Mouse (Mus musculus): ENCODE data around the gene Nelfb.
A peak's percentile ranks its signal among the peaks of the same experiment; 100 is the strongest.

The Nelfb gene

GRCm38 (mm10) chr2:25174866-25175689, 36.2 kb downstream of the Nelfb start:
- peak; percentile 67 for DNase-seq

- no peak for DNase-seq
These were observed 37.5 kb downstream of the Nelfb start for GRCm38 (mm10) chr2:25173821-25174220.

DNA sequence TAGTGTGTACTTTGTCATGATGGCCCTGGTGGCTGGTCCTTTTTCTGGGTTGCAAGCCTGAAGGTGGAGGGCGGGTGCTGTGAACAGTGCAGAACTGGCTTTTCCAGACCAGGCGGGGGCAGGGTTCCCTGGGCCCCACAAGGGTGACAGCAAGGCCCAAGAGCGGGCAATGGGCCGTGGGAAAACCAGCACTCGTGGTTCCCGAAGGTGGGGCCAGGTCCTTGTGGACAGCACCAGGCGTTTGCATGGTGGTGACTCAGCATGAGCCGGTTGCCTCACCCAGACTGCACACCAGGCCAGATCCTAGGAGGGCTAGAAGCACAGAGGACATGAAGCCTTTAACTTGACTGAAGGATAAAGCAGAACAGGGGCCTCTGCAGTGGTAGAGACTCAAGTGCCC, 38.7 kb downstream of the Nelfb start:
- DNase-seq = no peak

GRCm38 (mm10) chr2:25171769-25172153, 39.5 kb downstream of the Nelfb start:
- DNase-seq = no peak

DNA sequence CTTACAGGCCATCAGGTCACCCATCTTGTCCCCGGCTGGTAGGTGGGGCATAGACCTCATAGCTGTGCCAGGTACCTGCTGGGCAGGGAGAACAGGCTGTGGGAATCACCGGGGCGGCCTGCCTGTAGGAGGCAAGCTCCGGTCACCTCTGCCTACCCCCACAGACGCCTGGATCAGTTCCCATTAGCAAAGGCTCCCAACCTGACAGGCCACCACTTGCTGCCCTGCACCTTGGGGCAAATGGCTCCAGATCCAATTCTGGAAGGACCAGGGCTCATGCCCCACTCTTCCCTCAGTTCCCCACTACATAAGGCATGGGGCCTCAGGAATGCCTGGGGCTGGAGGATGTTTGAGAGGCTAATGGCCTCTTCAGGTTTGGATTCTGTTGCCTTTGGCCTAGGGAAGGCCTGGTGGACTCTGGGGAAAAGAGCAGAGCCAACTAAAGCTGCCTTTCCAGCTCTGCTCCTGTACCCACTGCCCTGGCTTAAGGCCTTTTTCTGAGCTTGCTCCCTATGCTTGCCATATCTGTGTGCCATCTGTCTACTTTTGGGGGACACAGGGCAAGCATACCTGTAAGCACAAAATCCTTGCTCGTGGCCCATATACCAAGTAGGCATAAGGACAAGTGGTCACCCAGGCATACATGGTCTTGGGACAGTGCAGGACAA, 40.1 kb downstream of the Nelfb start:
- no peak for DNase-seq

DNA sequence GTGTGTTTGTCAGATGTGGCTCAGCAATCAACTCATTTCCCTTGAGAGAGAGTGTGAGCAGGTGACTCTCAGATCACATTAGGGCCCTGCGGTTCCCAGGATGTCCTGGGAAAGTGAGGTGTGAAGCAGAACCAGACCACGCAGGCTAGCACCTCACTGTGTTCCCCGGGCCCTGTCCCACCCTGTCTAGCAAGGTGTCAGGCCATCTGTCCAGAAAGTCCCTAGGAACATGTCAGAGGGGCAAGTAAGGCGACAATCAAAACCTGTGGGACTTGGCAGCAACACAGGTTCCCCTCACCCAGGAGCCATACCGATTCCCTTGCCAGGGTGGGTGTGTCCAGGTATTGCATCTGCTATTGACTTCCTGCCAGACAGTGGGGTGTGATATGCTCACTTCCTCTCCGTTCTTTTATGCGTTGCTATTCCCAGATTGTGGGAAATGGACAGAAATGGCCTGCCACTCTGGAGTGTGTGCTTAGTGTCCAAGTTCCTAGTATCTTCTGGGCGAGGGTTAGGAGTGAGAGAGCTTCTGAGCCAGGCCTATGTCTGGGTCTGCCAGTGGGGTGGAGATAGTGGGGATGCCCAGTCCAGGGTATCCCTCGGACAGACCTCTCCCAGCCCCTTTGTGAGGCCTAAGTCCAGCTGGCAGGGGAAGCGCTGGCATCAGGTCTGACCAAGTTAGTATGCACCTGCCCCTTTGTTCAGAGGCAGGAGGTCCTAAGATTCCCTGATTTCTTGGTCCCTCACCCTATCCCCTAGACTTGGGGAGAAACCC, 40.8 kb downstream of the Nelfb start:
- no peak for DNase-seq

DNA sequence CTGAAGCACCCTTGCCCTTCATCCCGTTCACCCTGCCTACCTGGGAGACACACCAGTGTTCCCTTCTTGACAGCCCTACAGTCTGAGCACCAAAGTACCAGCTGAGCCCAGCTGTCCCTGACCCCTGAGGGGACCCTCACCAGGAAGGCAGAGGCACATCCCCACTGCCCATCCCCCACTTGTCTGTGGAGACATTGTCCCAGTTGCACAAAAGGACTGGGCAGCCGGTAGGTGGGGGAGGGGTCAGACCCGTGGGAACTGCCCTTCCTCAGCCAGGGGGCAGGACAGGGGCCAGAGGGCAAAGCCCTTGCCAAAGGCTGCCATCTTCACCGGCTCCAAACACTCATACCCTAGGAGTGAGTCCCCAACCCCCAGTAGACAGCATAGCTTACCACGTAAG, 41.5 kb downstream of the Nelfb start:
- peak; percentile 52 for DNase-seq

- no peak for DNase-seq
These were observed 42.7 kb downstream of the Nelfb start for GRCm38 (mm10) chr2:25168665-25168978.

DNA sequence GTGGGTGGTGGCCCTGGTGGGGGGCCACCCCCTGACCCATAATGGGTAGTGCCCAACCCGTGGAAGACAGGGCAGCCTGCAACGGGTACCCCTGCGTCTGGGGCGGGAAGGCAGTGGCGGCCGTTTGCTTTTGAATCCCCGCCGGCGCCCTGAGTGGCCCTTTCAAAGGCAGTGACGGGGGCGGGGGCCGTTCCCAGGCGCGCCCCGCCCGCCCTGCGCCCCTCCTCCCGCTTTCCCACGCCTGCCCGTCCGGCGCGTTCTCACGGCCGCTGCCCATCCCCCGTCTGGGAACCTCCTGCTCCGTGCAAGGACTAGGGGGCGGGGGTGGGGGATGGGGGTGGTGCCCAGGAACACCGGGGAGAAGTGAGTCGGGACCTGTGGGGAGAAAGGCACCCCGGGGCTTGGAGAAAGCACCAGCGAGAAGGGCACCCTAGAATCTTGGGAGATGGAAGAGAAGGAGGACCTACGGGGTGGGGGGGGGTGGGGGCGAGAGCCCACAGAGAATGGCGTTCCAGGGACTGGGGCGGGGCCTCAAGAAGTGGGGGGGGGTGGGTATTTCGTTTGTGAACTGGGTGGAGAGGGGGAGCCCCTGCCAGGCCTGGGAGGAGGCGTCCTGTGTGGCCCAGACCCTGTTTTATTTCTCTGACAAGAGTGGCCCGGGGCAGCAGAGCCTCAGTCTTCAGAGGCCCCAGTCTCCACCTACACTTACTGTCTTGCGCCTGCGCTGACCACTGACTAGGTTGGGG, 43.2 kb downstream of the Nelfb start:
- DNase-seq = peak; percentile 90

GRCm38 (mm10) chr2:25167481-25167880, 43.8 kb downstream of the Nelfb start:
- DNase-seq = no peak

DNA sequence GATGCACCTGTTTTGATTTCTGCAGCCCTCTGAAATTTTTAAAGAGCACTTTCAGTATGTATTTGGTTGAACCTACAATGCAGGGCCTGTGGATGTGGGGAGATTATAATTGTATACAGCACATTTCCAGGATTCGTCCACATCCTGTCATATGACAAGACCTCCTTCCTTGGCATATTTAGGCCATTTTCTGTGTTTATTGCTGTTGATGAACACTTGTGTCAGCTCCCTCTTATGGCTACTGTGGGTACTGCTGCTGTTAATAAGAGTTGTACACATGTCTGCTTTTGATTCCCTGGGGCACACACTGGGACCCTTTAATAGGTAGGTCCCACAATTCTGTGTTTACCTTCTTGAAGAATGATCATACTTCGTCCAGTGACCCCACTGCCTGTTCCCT, 53.6 kb downstream of the Nelfb start:
- peak; percentile 70 for DNase-seq

DNA sequence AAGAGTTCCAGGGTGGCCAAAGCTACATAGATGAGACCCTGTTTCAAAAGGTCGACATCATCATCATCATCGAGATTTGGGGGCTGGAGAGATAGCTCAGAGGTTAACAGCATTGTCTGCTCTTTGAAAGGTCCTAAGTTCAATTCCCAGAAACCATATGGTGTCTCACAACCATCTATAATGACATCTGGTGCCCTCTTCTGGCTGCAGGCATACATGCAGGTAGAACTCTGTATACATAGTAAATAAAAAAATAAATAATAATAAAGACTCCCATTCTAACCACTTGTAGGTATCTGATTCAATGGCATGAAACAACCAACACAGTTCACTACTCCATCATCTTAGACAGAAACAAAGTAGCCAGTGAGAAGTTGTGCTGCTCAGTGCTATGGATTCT, 54.3 kb downstream of the Nelfb start:
- no peak for DNase-seq

DNA sequence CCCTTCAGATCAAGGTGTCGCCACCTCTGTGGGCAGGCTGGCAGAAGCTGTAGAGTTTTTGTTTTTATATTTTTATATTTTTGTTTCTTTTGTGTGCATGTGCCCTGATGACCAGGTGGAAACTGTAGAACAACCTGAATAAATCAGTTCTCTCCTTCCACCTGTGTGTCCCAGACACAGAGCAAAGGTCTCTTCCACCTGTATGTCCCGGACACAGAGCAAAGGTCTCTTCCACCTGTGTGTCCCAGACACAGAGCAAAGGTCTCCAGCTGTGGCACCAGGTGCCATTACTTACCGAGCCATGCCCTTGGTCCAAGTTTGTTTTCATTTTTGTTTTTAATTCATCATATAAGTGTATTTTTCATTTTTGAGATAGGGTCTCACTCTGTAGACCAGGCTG, 55.1 kb downstream of the Nelfb start:
- no peak for DNase-seq

DNA sequence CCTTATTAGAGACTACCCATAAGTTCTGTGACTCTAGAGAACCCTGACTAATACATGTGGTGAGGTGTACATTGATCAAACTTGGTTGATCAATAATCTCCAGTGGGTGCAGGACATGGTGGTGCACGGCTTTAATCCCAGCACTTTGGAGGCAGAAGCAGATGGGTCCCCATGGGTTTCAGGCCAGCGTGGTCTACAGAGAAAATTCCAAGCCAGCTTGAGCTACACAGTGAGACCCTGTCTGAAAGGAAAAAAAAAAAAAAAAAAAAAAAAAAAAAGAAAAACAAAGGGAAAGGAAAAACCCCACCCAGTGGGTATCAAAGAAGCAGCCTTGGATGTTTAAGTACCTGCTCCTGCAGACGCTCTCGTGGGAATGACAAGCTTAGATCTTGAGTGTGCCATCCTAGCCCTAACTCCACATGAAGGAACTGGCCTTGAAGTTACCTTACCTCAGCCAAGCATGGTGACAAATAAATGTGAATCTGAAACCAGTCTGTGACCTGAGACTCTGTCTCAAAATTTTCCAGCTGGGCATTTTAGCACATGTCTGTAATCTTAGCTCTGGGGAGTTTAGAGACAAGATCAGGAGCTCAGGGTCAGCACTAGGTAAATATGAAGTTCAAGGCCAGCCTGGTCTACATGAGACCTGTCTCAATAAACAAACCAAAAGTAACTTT, 59.9 kb downstream of the Nelfb start:
- DNase-seq = no peak
